20 mouse cellular contexts compared by ENCODE assay signal in the genomic region with DNA sequence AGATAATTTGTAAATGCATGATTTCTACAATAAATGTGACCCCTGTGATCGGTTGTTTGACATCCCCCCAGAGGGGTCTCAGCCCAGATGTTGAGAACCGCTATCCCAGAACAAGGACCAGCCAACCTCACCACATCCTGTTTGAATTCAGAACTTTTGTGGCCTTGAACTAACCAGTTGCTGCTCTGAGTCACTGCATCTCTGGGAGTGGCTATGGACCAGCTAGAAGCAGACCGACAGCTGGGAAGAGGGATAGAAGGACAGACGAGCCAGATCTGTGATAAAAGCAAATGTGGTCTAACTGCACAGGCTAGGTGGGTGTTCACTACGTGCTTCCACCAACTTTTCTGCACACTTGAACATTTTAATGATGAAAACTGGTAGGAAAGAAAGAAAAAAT.
DNase-seq lines count a peak whose midpoint lies in the region; ATAC-seq and TF ChIP-seq lines count a peak whose summit lies in the region.
"Had no signal": no experiment of that assay in that cellular context is flagged by ENCODE, and none has a peak within 500 bp of the region (broad histone marks: within the 10 kb centered on the region; RNA-seq: fewer than 3 reads in every experiment).

No protein-coding gene starts in this region.

- no peak overlapping the region for H3ac ChIP-seq in myocyte (ENCODE audit: control insufficient read depth, insufficient read length)

- peak; percentile 25 to 71 for DNase-seq in adrenal gland, adult (ENCODE audit: inconsistent age in 2 of 2, low spot score in 1 of 2)
- DNase-seq in adrenal gland, postnatal 25 days, result no peak
- no peak for DNase-seq in limb, embryonic 11.5 days (ENCODE audit: low spot score)
- no peak for DNase-seq in limb, embryonic 10.5 days (ENCODE audit: low spot score)
- peak; percentile 39 for DNase-seq in ES-CJ7 (ENCODE audit: low read depth, low spot score)
- DNase-seq in spleen, adult 18-20 months, result no peak
- DNase-seq: cerebellum, adult 2 months; cerebellum, postnatal 10 days; gastrocnemius, postnatal 36 days; heart, adult 11 months; heart, postnatal 36 days had no signal

- no peak for ATAC-seq in limb, embryonic 11.5 days (ENCODE audit: insufficient number of reproducible peaks, low FRiP score, low TSS enrichment, low read depth)
- no peak for ATAC-seq in forebrain, embryonic 16.5 days
- ATAC-seq: CD4-positive, CD25-positive, alpha-beta regulatory T cell, adult 4 months; forebrain, embryonic 13.5 days; intestine, embryonic 16.5 days; Patski had no signal

- H3K79me2 ChIP-seq in myocyte (ENCODE audit: control insufficient read depth, insufficient read depth), result no peaks in the 10 kb centered on the region

- H3K4me3 ChIP-seq in limb, embryonic 11.5 days (ENCODE audit: low read depth, low read length), result no peak overlapping the region
- no peak overlapping the region for H3K4me3 ChIP-seq in limb, embryonic 10.5 days
- H3K4me3 ChIP-seq in myocyte, result no peak overlapping the region
- H3K4me3 ChIP-seq in forebrain, embryonic 16.5 days (replicated peaks; ENCODE audit: low read length), result no peak overlapping the region
- H3K4me3 ChIP-seq: embryonic facial prominence, embryonic 10.5 days; forebrain, embryonic 13.5 days; heart, embryonic 13.5 days; hindbrain, embryonic 15.5 days had no signal

- no peak for TF ChIP-seq POLR2A in myocyte (IDR thresholded peaks at IDR 0.05; ENCODE audit: insufficient read length, low read depth)

- peaks cover 11% of the 10 kb centered on the region for H3K4me1 ChIP-seq in limb, embryonic 11.5 days (ENCODE audit: control insufficient read depth, insufficient read depth, low read length)
- H3K4me1 ChIP-seq in limb, embryonic 10.5 days, result peaks cover 20% of the 10 kb centered on the region
- H3K4me1 ChIP-seq in forebrain, embryonic 16.5 days (replicated peaks; ENCODE audit: control insufficient read depth, insufficient read depth, low read length), result peaks cover 17% of the 10 kb centered on the region

- no peaks in the 10 kb centered on the region for H3K27me3 ChIP-seq in limb, embryonic 11.5 days (ENCODE audit: control insufficient read depth, insufficient read depth, low read length)
- H3K27me3 ChIP-seq in limb, embryonic 10.5 days (ENCODE audit: low read depth, poor library complexity, severe bottlenecking), result no peaks in the 10 kb centered on the region
- no peaks in the 10 kb centered on the region for H3K27me3 ChIP-seq in myocyte (ENCODE audit: control insufficient read depth, insufficient read depth, insufficient read length)
- H3K27me3 ChIP-seq in forebrain, embryonic 16.5 days (replicated peaks; ENCODE audit: control insufficient read depth, insufficient read depth, low read length), result no peaks in the 10 kb centered on the region
- H3K27me3 ChIP-seq: forebrain, embryonic 13.5 days; heart, embryonic 13.5 days; hindbrain, embryonic 15.5 days; Patski had no signal

- no peak overlapping the region for H3K27ac ChIP-seq in limb, embryonic 11.5 days (replicated peaks; ENCODE audit: low read depth, low read length)
- H3K27ac ChIP-seq in limb, embryonic 10.5 days, result no peak overlapping the region
- H3K27ac ChIP-seq in forebrain, embryonic 16.5 days (ENCODE audit: low read length), result no peak overlapping the region
- H3K27ac ChIP-seq: embryonic facial prominence, embryonic 10.5 days; forebrain, embryonic 13.5 days; heart, embryonic 13.5 days; hindbrain, embryonic 15.5 days had no signal

- no peaks in the 10 kb centered on the region for H3K36me3 ChIP-seq in limb, embryonic 11.5 days (ENCODE audit: control insufficient read depth, insufficient read depth, low read length)
- no peaks in the 10 kb centered on the region for H3K36me3 ChIP-seq in limb, embryonic 10.5 days
- H3K36me3 ChIP-seq in myocyte (ENCODE audit: control insufficient read depth, insufficient read depth), result no peaks in the 10 kb centered on the region
- H3K36me3 ChIP-seq in forebrain, embryonic 16.5 days (ENCODE audit: control insufficient read depth, insufficient read depth), result no peaks in the 10 kb centered on the region
- H3K36me3 ChIP-seq: embryonic facial prominence, embryonic 10.5 days; heart, embryonic 13.5 days; hindbrain, embryonic 15.5 days had no signal

- 68% methylated on average over 5 of the region's 5 CpGs for WGBS in limb, embryonic 11.5 days
- WGBS in limb, embryonic 10.5 days, result 72% methylated on average over 5 of the region's 5 CpGs
- 79% methylated on average over 5 of the region's 5 CpGs for WGBS in forebrain, embryonic 16.5 days

- no peak overlapping the region for H3K4me2 ChIP-seq in limb, embryonic 11.5 days (ENCODE audit: low read depth, severe bottlenecking)
- peak overlapping the region; percentile 60 for H3K4me2 ChIP-seq in myocyte (ENCODE audit: low read depth)
- no peak overlapping the region for H3K4me2 ChIP-seq in forebrain, embryonic 16.5 days (ENCODE audit: low read length)
- H3K4me2 ChIP-seq: forebrain, embryonic 13.5 days; heart, embryonic 13.5 days; hindbrain, embryonic 15.5 days had no signal

- H3K9ac ChIP-seq in limb, embryonic 11.5 days (ENCODE audit: low read length), result peak overlapping the region; percentile 22; the same call in 1 of the 2 replicates
- H3K9ac ChIP-seq in forebrain, embryonic 16.5 days (replicated peaks; ENCODE audit: low read depth, low read length), result no peak overlapping the region
- H3K9ac ChIP-seq: forebrain, embryonic 13.5 days; heart, embryonic 13.5 days; hindbrain, embryonic 15.5 days had no signal

- no peaks in the 10 kb centered on the region for H3K9me3 ChIP-seq in limb, embryonic 11.5 days (ENCODE audit: control insufficient read depth, low read length)
- H3K9me3 ChIP-seq in limb, embryonic 10.5 days (replicated peaks), result no peaks in the 10 kb centered on the region
- H3K9me3 ChIP-seq in forebrain, embryonic 16.5 days (ENCODE audit: control insufficient read depth, low read length), result no peaks in the 10 kb centered on the region
- H3K9me3 ChIP-seq: heart, embryonic 13.5 days; hindbrain, embryonic 15.5 days had no signal

TF ChIP-seq in myocyte, 11 proteins besides CTCF, POLR2A, EP300 and RAD21:
- peak; percentile 34 to 85 (median 50) for TF ChIP-seq MYOG (IDR thresholded peaks at IDR 0.05; ENCODE audit: control insufficient read depth in 1 of 3, insufficient read depth in 1 of 3, insufficient read length in 2 of 3, low read depth in 2 of 3)
- peak in 2 of 3 experiments; percentile 90 to 95 for TF ChIP-seq MYOD1 (IDR thresholded peaks at IDR 0.05; ENCODE audit: control insufficient read depth in 1 of 3, insufficient read length in 2 of 3, low read depth in 2 of 3)
- no peak for TF ChIP-seq POLR2AphosphoS2 (IDR thresholded peaks at IDR 0.05; ENCODE audit: insufficient read length, low read depth)
- peak; percentile 31 for TF ChIP-seq TCF12 (IDR thresholded peaks at IDR 0.05; ENCODE audit: insufficient read depth, poor library complexity, severe bottlenecking)

Comparison
In these comparisons a context has a peak if more than half of its experiments do, and no peak if none do; other contexts are left out.
1. DNase-seq: peak in adrenal gland, adult (2 of 2) and ES-CJ7 (single experiment); none in adrenal gland, postnatal 25 days (single experiment), limb, embryonic 11.5 days (single experiment), limb, embryonic 10.5 days (single experiment) and spleen, adult 18-20 months (0 of 2).